Mouse (Mus musculus) C2C12 (cell line): Measurements from ENCODE around the gene Spsb4. TPM values are rescaled to one million over a fixed set of nuclear protein-coding genes. Genes with fewer than 3 reads are reported as not detected.

Experiments
- H3K27me3 ChIP-seq: one replicate; pipeline ENCODE4 v1.6.1; 2011; ENCODE audit not compliant: control insufficient read depth, insufficient read depth, insufficient read length
- H3K36me3 ChIP-seq: one replicate; pipeline ENCODE4 v1.6.1; 2011; ENCODE audit not compliant: control insufficient read depth, insufficient read depth
- H3K4me3 ChIP-seq: one replicate; pipeline ENCODE4 v1.5.1; 2011; ENCODE audit warnings: mild to moderate bottlenecking, control low read depth; ENCODE audit not compliant: poor library complexity, insufficient read depth, severe bottlenecking
- H3K79me2 ChIP-seq: one replicate; pipeline ENCODE4 v1.6.1; 2011; ENCODE audit not compliant: control insufficient read depth, insufficient read depth
- H3K79me3 ChIP-seq: one replicate; pipeline ENCODE4 v1.6.1; 2011; ENCODE audit warnings: low read depth, control low read depth
- H3ac ChIP-seq: one replicate; pipeline ENCODE3; 2011; ENCODE audit warnings: low read depth; ENCODE audit not compliant: control insufficient read depth, insufficient read length
- CEBPB ChIP-seq: IDR thresholded peaks from one replicate; pipeline ENCODE4 v1.6.1; 2011; ENCODE audit warnings: low read depth, mild to moderate bottlenecking, control low read depth, moderate library complexity
- CTCF ChIP-seq: IDR thresholded peaks from one replicate; pipeline ENCODE4 v1.5.1; 2011; ENCODE audit not compliant: control insufficient read depth, insufficient read depth, insufficient read length
- FOSL1 ChIP-seq: IDR thresholded peaks from one replicate; pipeline ENCODE4 v1.8.0; 2011; ENCODE audit warnings: mild to moderate bottlenecking, low read length; ENCODE audit not compliant: poor library complexity, insufficient read depth, severe bottlenecking
- MAX ChIP-seq: IDR thresholded peaks from one replicate; pipeline ENCODE4 v1.6.1; 2011; ENCODE audit warnings: mild to moderate bottlenecking, control low read depth
- MYOD1 ChIP-seq: IDR thresholded peaks from one replicate; pipeline ENCODE4 v1.6.1; 2011; ENCODE audit warnings: low read depth; ENCODE audit not compliant: control insufficient read depth, insufficient read length
- MYOG ChIP-seq: IDR thresholded peaks from one replicate; pipeline ENCODE4 v1.6.1; 2011; ENCODE audit not compliant: control insufficient read depth, insufficient read length; ENCODE audit errors: extremely low read depth
- USF1 ChIP-seq: IDR thresholded peaks from one replicate; pipeline ENCODE4 v1.6.1; 2011; ENCODE audit warnings: low read depth, mild to moderate bottlenecking, control low read depth, moderate library complexity
- polyA plus RNA-seq: library from polyadenylated mRNA; unstranded; fragments of >200 nt; fragmentation: generic; extraction: Trizol; gene quantifications from one replicate; pipeline ENCODE4 v1.2.1, GENCODE M21; 2012; ENCODE audit warnings: missing spikeins

The Spsb4 gene
- polyA plus RNA-seq, 1 experiment = 1.6 TPM

- H3K36me3 ChIP-seq = no peaks in the 10 kb centered on the region
- TF ChIP-seq CEBPB = no peak
- no peak for TF ChIP-seq MYOG
- TF ChIP-seq FOSL1 = no peak
- no peak for TF ChIP-seq MAX
- TF ChIP-seq MYOD1 = no peak
- no peak for TF ChIP-seq USF1
- TF ChIP-seq CTCF = no peak
- H3ac ChIP-seq = no peak overlapping the region
- H3K79me3 ChIP-seq = no peaks in the 10 kb centered on the region
- H3K27me3 ChIP-seq = no peaks in the 10 kb centered on the region
- no peaks in the 10 kb centered on the region for H3K79me2 ChIP-seq
- no peak overlapping the region for H3K4me3 ChIP-seq
These were observed 55.9 kb downstream of the Spsb4 start for GRCm38 (mm10) chr9:96962714-96963113.

- Histone ChIP-seq H3K79me2 (no peaks in the 10 kb centered on the region), H3K79me3 (no peaks in the 10 kb centered on the region), H3K4me3 (no peak overlapping the region), H3K36me3 (no peaks in the 10 kb centered on the region), H3K27me3 (no peaks in the 10 kb centered on the region), H3ac (no peak overlapping the region)
- TF ChIP-seq CTCF (no peak), USF1 (no peak)
These were observed 56.5 kb downstream of the Spsb4 start for GRCm38 (mm10) chr9:96961986-96962701.

- H3K36me3 ChIP-seq = no peaks in the 10 kb centered on the region
- H3K79me3 ChIP-seq = no peaks in the 10 kb centered on the region
- no peaks in the 10 kb centered on the region for H3K27me3 ChIP-seq
- no peaks in the 10 kb centered on the region for H3K79me2 ChIP-seq
- TF ChIP-seq CTCF (peak; percentile 61), CEBPB (no peak), FOSL1 (no peak)
- H3ac ChIP-seq = no peak overlapping the region
- no peak overlapping the region for H3K4me3 ChIP-seq
These were observed 57.6 kb downstream of the Spsb4 start for GRCm38 (mm10) chr9:96961006-96961405.

GRCm38 (mm10) chr9:96960241-96960640, 58.4 kb downstream of the Spsb4 start:
- no peaks in the 10 kb centered on the region for H3K36me3 ChIP-seq
- H3K79me2 ChIP-seq = no peaks in the 10 kb centered on the region
- H3K79me3 ChIP-seq = no peaks in the 10 kb centered on the region
- no peak overlapping the region for H3K4me3 ChIP-seq
- no peaks in the 10 kb centered on the region for H3K27me3 ChIP-seq
- TF ChIP-seq MYOD1 = no peak
- TF ChIP-seq CTCF = no peak
- no peak for TF ChIP-seq USF1
- no peak for TF ChIP-seq MYOG
- TF ChIP-seq CEBPB = no peak
- no peak for TF ChIP-seq MAX
- TF ChIP-seq FOSL1 = no peak
- no peak overlapping the region for H3ac ChIP-seq

- Histone ChIP-seq H3K27me3 (no peaks in the 10 kb centered on the region), H3K36me3 (no peaks in the 10 kb centered on the region), H3K79me3 (no peaks in the 10 kb centered on the region), H3K4me3 (no peak overlapping the region), H3ac (no peak overlapping the region), H3K79me2 (no peaks in the 10 kb centered on the region)
- TF ChIP-seq MAX (no peak), MYOD1 (no peak), FOSL1 (no peak), USF1 (peak; percentile 23), MYOG (no peak), CTCF (no peak), CEBPB (no peak)
These were observed 59.2 kb downstream of the Spsb4 start for GRCm38 (mm10) chr9:96959469-96959868.

- TF ChIP-seq CTCF (no peak), MYOD1 (no peak), FOSL1 (no peak), CEBPB (no peak), MYOG (no peak), MAX (no peak), USF1 (no peak)
- H3K4me3 ChIP-seq = no peak overlapping the region
- no peaks in the 10 kb centered on the region for H3K27me3 ChIP-seq
These were observed 60.5 kb downstream of the Spsb4 start for GRCm38 (mm10) chr9:96958009-96958615.

More at GRCm38 (mm10) chr9:96958009-96958615, 60.5 kb downstream of the Spsb4 start:
- H3K36me3 ChIP-seq = no peaks in the 10 kb centered on the region
- H3K79me2 ChIP-seq = no peaks in the 10 kb centered on the region
- no peak overlapping the region for H3ac ChIP-seq
- H3K79me3 ChIP-seq = no peaks in the 10 kb centered on the region
